Comparison of ENCODE assay signal across 8 mouse cellular contexts in the genomic region with DNA sequence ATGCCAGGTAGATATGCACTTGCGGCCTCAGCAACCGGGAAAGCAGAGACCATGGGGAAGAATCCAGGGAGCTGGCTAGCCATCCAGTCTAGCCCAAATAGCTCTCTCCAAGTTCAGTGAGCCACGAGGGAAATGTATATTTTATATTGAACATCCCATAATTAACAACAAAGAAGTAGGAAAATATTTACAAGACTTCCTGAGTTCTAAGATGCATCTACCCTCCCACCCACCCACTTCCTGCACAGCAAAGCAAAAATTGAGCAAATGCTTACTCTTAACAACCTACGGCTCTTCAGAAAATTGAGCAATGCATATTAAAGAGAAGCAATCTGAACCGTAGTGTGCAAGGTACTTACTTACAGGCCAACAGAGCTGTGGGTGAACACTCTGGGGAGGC. TPM values are rescaled to one million over a fixed set of nuclear protein-coding genes. Genes with fewer than 3 reads are reported as not detected.
DNase-seq lines count a peak whose midpoint lies in the region; ATAC-seq and TF ChIP-seq lines count a peak whose summit lies in the region.

No protein-coding gene starts in this region.

- peak overlapping the region; percentile 83; the same call in 1 of the 2 replicates for H3K4me2 ChIP-seq in heart, embryonic 12.5 days
- H3K4me2 ChIP-seq in hindbrain, embryonic 12.5 days (replicated peaks): peak overlapping the region; percentile 66
- H3K4me2 ChIP-seq in midbrain, embryonic 11.5 days: peak overlapping the region; percentile 74

- ATAC-seq in heart, embryonic 12.5 days (ENCODE audit: insufficient number of reproducible peaks, low FRiP score): no peak
- ATAC-seq in hindbrain, embryonic 12.5 days (ENCODE audit: low FRiP score): no peak
- no peak for ATAC-seq in midbrain, embryonic 11.5 days (ENCODE audit: low FRiP score)

- 88% methylated on average over 5 of the region's 5 CpGs for WGBS in heart, embryonic 12.5 days
- 86% methylated on average over 5 of the region's 5 CpGs for WGBS in hindbrain, embryonic 12.5 days
- WGBS in midbrain, embryonic 11.5 days: 91% methylated on average over 5 of the region's 5 CpGs

- peak overlapping the region; percentile 87; the same call in 1 of the 2 replicates for H3K4me3 ChIP-seq in heart, embryonic 12.5 days
- peak overlapping the region; percentile 87 for H3K4me3 ChIP-seq in E14TG2a.4 (replicated peaks; ENCODE audit: low read length)
- H3K4me3 ChIP-seq in hindbrain, embryonic 12.5 days: peak overlapping the region; percentile 87; the same call in 1 of the 2 replicates
- no peak overlapping the region for H3K4me3 ChIP-seq in midbrain, embryonic 11.5 days (ENCODE audit: low read depth, low read length)

- H3K9me3 ChIP-seq in heart, embryonic 12.5 days (replicated peaks): no peaks in the 10 kb centered on the region
- H3K9me3 ChIP-seq in E14TG2a.4 (ENCODE audit: low read length): no peaks in the 10 kb centered on the region
- no peaks in the 10 kb centered on the region for H3K9me3 ChIP-seq in hindbrain, embryonic 12.5 days (replicated peaks)
- H3K9me3 ChIP-seq in midbrain, embryonic 11.5 days (ENCODE audit: control insufficient read depth, low read length): no peaks in the 10 kb centered on the region

- no peaks in the 10 kb centered on the region for H3K27me3 ChIP-seq in heart, embryonic 12.5 days (replicated peaks)
- H3K27me3 ChIP-seq in E14TG2a.4 (ENCODE audit: insufficient read depth, low read length): no peaks in the 10 kb centered on the region
- H3K27me3 ChIP-seq in hindbrain, embryonic 12.5 days: no peaks in the 10 kb centered on the region
- H3K27me3 ChIP-seq in midbrain, embryonic 11.5 days (ENCODE audit: control insufficient read depth, insufficient read depth, low read length): no peaks in the 10 kb centered on the region

- H3K9ac ChIP-seq in heart, embryonic 12.5 days: peak overlapping the region; percentile 88
- H3K9ac ChIP-seq in hindbrain, embryonic 12.5 days: no peak overlapping the region
- peak overlapping the region; percentile 89; the same call in 1 of the 2 replicates for H3K9ac ChIP-seq in midbrain, embryonic 11.5 days (ENCODE audit: low read length)

- TF ChIP-seq CTCF in E14TG2a.4 (conservative IDR thresholded peaks at IDR 0.05; ENCODE audit: low read length): no peak

- no peak for DNase-seq in heart, adult 9 months (ENCODE audit: low spot score in 2 of 2)
- no peak for DNase-seq in midbrain, embryonic 11.5 days (ENCODE audit: low spot score, missing footprints)
- DNase-seq in adipocyte (ENCODE audit: low spot score): no peak
- no peak for DNase-seq in layer of hippocampus, postnatal 36 days
- no peak for DNase-seq in thymus, adult 18-20 months

- H3K36me3 ChIP-seq in heart, embryonic 12.5 days: peaks cover 23% of the 10 kb centered on the region
- peaks cover 23% of the 10 kb centered on the region for H3K36me3 ChIP-seq in E14TG2a.4 (ENCODE audit: insufficient read depth, low read length)
- peaks cover 16% of the 10 kb centered on the region for H3K36me3 ChIP-seq in hindbrain, embryonic 12.5 days
- peaks cover 3% of the 10 kb centered on the region; the same call in 1 of the 2 replicates for H3K36me3 ChIP-seq in midbrain, embryonic 11.5 days (ENCODE audit: control insufficient read depth, insufficient read depth, low read length)

- H3K27ac ChIP-seq in heart, embryonic 12.5 days (ENCODE audit: poor library complexity, severe bottlenecking): peak overlapping the region; percentile 98
- peak overlapping the region; percentile 97; the same call in 1 of the 2 replicates for H3K27ac ChIP-seq in hindbrain, embryonic 12.5 days
- no peak overlapping the region for H3K27ac ChIP-seq in midbrain, embryonic 11.5 days (ENCODE audit: low read depth, low read length)

- H3K4me1 ChIP-seq in heart, embryonic 12.5 days (replicated peaks): peaks cover 41% of the 10 kb centered on the region
- peaks cover 49% of the 10 kb centered on the region for H3K4me1 ChIP-seq in E14TG2a.4 (replicated peaks; ENCODE audit: low read depth, low read length)
- H3K4me1 ChIP-seq in hindbrain, embryonic 12.5 days: peaks cover 37% of the 10 kb centered on the region
- peaks cover 23% of the 10 kb centered on the region for H3K4me1 ChIP-seq in midbrain, embryonic 11.5 days (ENCODE audit: control insufficient read depth, insufficient read depth, low read length)

RNA-seq across cellular contexts. Expression of gene Ppil1, which starts 0.8 kb away (rescaled TPM):
- polyA plus RNA-seq in heart, embryonic 12.5 days (2016; fragmentation: Nextera tagmentation; extraction: Ambion mirVana): 101 and 112 TPM in 2 replicates
- polyA plus RNA-seq in hindbrain, embryonic 12.5 days (2016; fragmentation: Nextera tagmentation; extraction: Ambion mirVana): 102 and 105 TPM in 2 replicates
- polyA plus RNA-seq in midbrain, embryonic 11.5 days (2014; fragmentation: Nextera tagmentation; extraction: Ambion mirVana): 163 and 170 TPM in 2 replicates
- total RNA-seq in layer of hippocampus, postnatal 36 days (2021): 10 to 100 TPM; 17.6 to 17.9 TPM

RNA-seq across cellular contexts. Expression of gene BC004004, which starts 3.8 kb away (rescaled TPM):
- 80.0 and 87.6 TPM in 2 replicates for polyA plus RNA-seq in heart, embryonic 12.5 days (2016; fragmentation: Nextera tagmentation; extraction: Ambion mirVana)
- 72.5 and 76.9 TPM in 2 replicates for polyA plus RNA-seq in hindbrain, embryonic 12.5 days (2016; fragmentation: Nextera tagmentation; extraction: Ambion mirVana)
- 68.4 and 74.6 TPM in 2 replicates for polyA plus RNA-seq in midbrain, embryonic 11.5 days (2014; fragmentation: Nextera tagmentation; extraction: Ambion mirVana)
- total RNA-seq in layer of hippocampus, postnatal 36 days (2021): 10 to 100 TPM; 77.6 to 80.4 TPM

RNA-seq across cellular contexts. Expression of gene Cpne5, which starts 26.8 kb away (rescaled TPM):
- polyA plus RNA-seq in heart, embryonic 12.5 days (2016; fragmentation: Nextera tagmentation; extraction: Ambion mirVana): 20.4 and 24.1 TPM in 2 replicates
- polyA plus RNA-seq in hindbrain, embryonic 12.5 days (2016; fragmentation: Nextera tagmentation; extraction: Ambion mirVana): 6.0 and 6.1 TPM in 2 replicates
- polyA plus RNA-seq in midbrain, embryonic 11.5 days (2014; fragmentation: Nextera tagmentation; extraction: Ambion mirVana): 7.4 TPM in 2 replicates
- total RNA-seq in layer of hippocampus, postnatal 36 days (2021): 10 to 100 TPM; 30.4 to 31.7 TPM

RNA-seq across cellular contexts. Expression of gene Pi16, which starts 52.7 kb away (rescaled TPM):
- 4.0 and 4.5 TPM in 2 replicates for polyA plus RNA-seq in heart, embryonic 12.5 days (2016; fragmentation: Nextera tagmentation; extraction: Ambion mirVana)
- 0.97 and 1.2 TPM in 2 replicates for polyA plus RNA-seq in hindbrain, embryonic 12.5 days (2016; fragmentation: Nextera tagmentation; extraction: Ambion mirVana)
- 0.56 and 0.57 TPM in 2 replicates for polyA plus RNA-seq in midbrain, embryonic 11.5 days (2014; fragmentation: Nextera tagmentation; extraction: Ambion mirVana)
- 1 to 10 TPM; 1.2 to 1.4 TPM for total RNA-seq in layer of hippocampus, postnatal 36 days (2021)
